Mouse (Mus musculus) heart, adult 10 weeks (tissue): Measurements from ENCODE around the gene Slc23a3. TPM values are rescaled to one million over a fixed set of nuclear protein-coding genes. Genes with fewer than 3 reads are reported as not detected.

Experiments used
- polyA plus RNA-seq: library from polyadenylated mRNA; stranded (reverse); fragments of 350-450 nt; fragmentation: Illumina TruSeq; extraction: RNeasy Lipid Tissue Mini Kit (QIAGEN cat#74804); gene quantifications from one replicate; pipeline ENCODE4 v1.2.3, GENCODE M21; 2014; ENCODE audit warnings: low read depth, low replicate concordance

The Slc23a3 gene
- 0.92 TPM for polyA plus RNA-seq

DNA sequence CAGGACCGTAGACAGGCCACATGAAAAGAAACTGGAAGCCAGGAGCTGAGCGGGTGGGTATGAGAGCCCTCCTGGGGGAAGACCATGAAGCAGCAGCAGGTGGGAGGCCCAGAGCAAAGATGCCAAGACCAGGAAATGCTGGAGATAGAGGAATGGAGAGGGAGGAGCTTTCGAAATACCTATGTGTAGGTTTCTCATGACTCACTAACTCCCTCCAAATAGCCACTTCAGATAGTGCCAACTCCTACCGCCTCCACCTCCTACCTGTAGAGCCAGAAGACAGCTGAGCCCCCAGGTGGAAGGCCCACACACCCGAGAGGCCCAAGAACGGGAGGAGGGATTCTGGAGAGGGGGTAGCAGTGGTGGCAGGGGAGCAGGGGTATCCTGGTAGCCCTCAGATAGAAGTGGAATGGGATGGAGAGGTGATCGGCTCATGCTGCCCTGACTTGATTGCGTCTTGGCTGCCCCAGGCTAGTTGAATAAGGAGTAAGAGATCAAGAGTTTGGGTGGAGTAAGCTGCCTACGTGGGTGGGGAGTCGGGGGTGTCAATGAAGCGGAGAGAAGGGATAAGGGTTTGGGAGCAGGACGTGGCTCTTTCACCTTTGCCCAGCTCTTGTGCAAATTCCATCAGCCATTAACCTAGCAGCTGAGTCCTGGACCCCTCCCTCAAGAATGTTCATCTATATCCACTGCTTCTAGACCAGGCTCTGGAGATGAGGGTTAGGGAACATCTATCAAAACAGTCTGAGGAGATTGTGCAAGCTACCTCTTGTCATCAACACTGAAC lies at the start of gene Slc23a3:
Slc23a3 (minus strand) TSS at position 470 of the 787 bp plus-strand sequence.

GRCm38 (mm10) chr1:75180105-75180590 lies 46.5 kb upstream of the Slc23a3 start, which contains the start of gene Abcb6:
TSS of gene Abcb6 (minus strand) at chr1:75180392.

DNA sequence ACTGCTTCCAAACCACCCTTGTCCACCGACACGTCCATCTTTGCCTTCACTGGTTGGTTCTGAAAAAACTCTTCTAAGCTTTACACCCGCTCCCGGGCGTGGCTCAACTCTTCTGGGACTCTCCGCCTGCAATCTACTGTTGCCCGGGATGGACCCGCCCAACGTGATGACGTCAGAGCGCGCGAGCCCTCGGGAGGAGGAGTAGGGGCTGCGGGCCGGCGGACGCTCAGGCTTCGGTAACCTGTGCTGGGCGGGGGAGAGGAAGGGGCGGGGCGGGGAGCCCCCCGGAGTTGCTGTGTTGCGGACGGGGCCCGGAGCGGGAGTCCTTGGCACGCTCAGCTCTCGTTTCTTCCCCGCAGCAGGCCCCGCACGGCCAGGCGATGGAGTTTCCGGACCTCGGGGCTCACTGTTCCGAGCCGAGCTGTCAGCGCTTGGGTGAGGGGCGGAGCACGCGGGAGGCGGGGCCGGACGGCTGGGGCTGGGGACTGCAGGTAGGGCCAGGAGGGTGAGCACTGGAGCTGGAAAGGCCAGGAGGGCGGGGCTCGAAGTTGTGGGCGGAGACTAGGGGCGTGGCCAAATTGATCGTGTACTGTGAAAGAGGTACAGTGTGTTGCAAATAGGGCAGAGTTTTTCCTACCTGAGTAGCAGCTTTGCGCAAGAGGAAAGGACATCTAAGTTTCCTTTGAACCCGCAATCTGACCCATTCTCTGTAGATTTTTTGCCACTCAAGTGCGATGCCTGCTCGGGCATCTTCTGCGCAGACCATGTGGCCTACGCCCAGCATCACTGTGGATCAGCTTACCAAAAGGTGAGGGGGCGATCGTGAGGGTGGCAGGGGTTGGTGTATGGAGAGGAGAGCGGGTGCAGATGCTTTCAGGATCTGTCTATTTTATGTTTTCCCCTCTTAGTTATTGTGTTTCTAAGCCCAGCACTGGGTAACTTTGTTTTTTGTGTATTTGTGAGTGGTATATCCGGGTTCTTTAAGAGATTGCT lies 35.1 kb upstream of the Slc23a3 start, which contains the start of gene Zfand2b:
Zfand2b (plus strand) TSS at position 175 of the 993 bp plus-strand sequence.

DNA sequence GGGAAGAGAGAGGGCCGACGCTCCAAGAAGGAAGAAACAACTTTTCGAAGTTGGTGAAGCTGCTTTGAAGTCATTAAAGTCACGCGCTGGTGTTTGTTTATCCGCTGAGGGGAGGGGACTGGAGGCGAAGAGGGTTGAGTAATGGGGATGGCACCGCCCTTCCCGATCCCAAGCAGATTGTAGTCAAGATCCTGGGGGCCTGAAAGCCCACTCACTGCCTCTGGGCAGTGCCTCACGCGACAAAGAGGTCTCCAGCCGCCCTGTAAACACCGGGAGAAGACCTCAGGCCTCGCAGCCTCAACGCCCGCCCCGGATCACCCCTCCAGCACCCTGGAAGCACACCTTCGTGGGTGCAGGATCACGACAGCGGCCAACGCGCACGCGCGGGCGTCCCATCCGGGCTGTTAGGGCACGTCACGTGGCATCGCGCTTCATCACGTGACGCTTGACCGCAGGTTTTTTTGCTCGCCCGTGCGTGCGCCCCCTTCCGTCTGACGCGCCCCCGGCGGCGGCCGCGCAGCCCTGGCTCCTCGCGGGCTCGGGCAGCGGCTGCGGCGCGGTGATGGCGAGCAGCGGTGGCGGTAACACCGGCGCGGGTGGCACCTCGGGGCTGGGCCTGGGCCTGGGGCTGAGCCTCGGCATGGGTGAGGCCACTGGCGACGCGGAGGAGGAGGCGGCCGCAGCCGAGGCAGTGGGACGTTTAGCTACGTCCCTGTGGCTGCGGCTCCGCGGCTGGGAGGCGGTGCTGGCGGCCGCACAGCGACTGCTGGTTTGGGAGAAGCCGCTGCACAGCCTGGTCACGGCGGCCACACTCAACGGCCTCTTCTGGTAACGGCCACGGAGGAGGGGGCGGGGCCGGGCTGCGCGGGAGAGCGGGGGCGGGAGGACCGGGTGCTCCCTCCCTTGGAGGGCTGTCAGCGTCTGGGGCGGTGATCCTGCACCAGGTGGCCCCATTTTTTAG lies 8.9 kb upstream of the Slc23a3 start, which contains the start of the genes Cnppd1 and Retreg2:
Cnppd1 (minus strand) TSS at position 411 of the 961 bp plus-strand sequence.
Retreg2 (plus strand) TSS at position 478 of the 961 bp plus-strand sequence.

GRCm38 (mm10) chr1:75124346-75125321 lies 9.1 kb downstream of the Slc23a3 start, which contains the start of gene Nhej1:
TSS of gene Nhej1 (minus strand) at chr1:75125200.

Other genes with a start within 250 kb of the Slc23a3 start
- not detected for gene Fev, start 248.5 kb downstream of the Slc23a3 start, polyA plus RNA-seq
- gene Cryba2, start 240.7 kb downstream of the Slc23a3 start, polyA plus RNA-seq = not detected
- not detected for gene Cfap65, start 198.3 kb downstream of the Slc23a3 start, polyA plus RNA-seq
- not detected for gene Ihh, start 182.2 kb downstream of the Slc23a3 start, polyA plus RNA-seq
- gene Nhej1, start 8.7 kb downstream of the Slc23a3 start, polyA plus RNA-seq = 6.0 TPM
- 31.4 TPM for gene Cnppd1, start 8.8 kb upstream of the Slc23a3 start, polyA plus RNA-seq
- 22.9 TPM for gene Retreg2, start 8.9 kb upstream of the Slc23a3 start, polyA plus RNA-seq
- gene Zfand2b, start 34.8 kb upstream of the Slc23a3 start, polyA plus RNA-seq = 18.5 TPM
- 19.1 TPM for gene Abcb6, start 46.5 kb upstream of the Slc23a3 start, polyA plus RNA-seq
- gene Ankzf1, start 58.3 kb upstream of the Slc23a3 start, polyA plus RNA-seq = 18.6 TPM
- 60.8 TPM for gene Atg9a, start 58.3 kb upstream of the Slc23a3 start, polyA plus RNA-seq
- gene Glb1l, start 76.9 kb upstream of the Slc23a3 start, polyA plus RNA-seq = 3.8 TPM
- 57.6 TPM for gene Stk16, start 76.9 kb upstream of the Slc23a3 start, polyA plus RNA-seq
- gene Tuba4a, start 86.0 kb upstream of the Slc23a3 start, polyA plus RNA-seq = 524 TPM
- not detected for gene A630095N17Rik, start 98.2 kb upstream of the Slc23a3 start, polyA plus RNA-seq
- gene Dnajb2, start 102.5 kb upstream of the Slc23a3 start, polyA plus RNA-seq = 138 TPM
- gene Ptprn, start 130.6 kb upstream of the Slc23a3 start, polyA plus RNA-seq = 1.8 TPM
- not detected for gene Resp18, start 144.5 kb upstream of the Slc23a3 start, polyA plus RNA-seq
- gene Dnpep, start 184.1 kb upstream of the Slc23a3 start, polyA plus RNA-seq = 85.9 TPM
- 1,259 TPM for gene Des, start 226.4 kb upstream of the Slc23a3 start, polyA plus RNA-seq
- gene Speg, start 241.4 kb upstream of the Slc23a3 start, polyA plus RNA-seq = 125 TPM